Mouse (Mus musculus) CD4-positive naive resting alpha-beta T cell, adult 57 days (primary cell): Measurements from ENCODE around the gene Gjc2. TPM values are rescaled to one million over a fixed set of nuclear protein-coding genes. Genes with fewer than 3 reads are reported as not detected.

ENCODE experiments used
- total RNA-seq: library from RNA; stranded (reverse); gene quantifications from one replicate; pipeline ENCODE4 v1.2.4, GENCODE M21; 2023

Gene Gjc2
- 0.44 TPM for total RNA-seq

DNA sequence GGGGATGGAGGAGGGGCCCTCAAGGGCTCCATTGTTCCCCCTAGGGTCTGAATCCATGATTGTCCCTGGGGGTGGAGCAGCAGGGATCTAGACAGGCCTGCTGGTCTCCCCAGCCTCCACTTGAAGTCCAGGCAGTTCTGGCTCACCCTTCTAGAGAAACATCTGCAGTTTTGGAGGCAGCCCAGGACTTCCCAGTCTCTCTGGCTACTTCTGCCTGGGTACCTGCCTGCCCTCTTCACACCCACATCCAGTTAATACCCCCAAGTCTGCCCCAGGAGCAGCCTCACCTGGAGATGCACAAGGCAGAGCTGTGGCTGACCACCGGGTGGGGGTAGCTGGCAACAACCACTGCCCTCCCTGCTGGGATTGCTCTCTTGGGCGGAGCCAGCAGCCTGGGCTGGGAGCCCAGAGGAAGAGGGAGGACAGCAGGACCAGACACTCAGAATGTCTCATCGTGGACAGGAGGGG lies at the start of gene Gjc2:
TSS of gene Gjc2 (minus strand) at position 350 of the 468 bp plus-strand sequence.

DNA sequence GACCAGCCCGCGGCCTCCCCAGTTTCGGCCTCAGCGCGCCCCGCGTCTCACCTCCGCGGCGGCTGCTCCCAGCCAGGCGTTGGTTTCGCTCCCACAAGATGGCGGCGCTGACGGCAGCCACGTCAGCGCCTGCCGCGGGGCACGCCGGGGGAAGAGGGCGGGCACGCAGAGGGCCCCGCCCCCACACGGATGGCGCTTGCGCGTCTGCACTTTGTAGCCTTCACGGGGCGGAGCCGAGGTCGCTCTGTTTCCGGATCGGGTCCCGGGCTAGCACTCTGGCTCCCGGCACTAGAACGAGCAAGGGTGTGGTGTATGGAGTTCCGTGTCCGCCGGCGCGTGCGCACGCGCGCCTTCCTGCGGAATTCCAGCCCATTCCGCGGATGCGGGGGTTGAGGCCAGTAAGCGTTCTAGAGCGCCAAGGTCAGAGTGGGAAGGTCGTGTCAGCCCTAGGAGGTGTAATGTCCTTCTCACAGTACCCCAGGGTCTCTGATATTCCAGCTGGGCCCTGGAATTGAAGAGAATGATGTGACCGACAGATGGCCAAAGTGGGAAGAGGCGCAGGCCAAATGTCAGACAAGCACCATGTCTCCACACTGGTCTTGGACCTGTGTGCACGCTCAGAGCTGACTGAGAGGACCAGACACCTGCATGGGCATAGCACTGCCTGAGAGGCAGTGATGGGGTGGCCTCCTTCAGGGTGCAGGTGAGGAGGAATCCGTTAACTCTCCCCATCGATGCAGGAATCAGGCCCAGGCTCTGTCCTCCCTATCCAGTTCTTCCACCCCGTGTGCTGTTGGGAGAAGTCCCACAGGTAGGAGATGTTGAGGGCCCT lies 45.3 kb upstream of the Gjc2 start, which contains the start of gene Arf1:
TSS of gene Arf1 (minus strand) at position 149 of the 832 bp plus-strand sequence.

DNA sequence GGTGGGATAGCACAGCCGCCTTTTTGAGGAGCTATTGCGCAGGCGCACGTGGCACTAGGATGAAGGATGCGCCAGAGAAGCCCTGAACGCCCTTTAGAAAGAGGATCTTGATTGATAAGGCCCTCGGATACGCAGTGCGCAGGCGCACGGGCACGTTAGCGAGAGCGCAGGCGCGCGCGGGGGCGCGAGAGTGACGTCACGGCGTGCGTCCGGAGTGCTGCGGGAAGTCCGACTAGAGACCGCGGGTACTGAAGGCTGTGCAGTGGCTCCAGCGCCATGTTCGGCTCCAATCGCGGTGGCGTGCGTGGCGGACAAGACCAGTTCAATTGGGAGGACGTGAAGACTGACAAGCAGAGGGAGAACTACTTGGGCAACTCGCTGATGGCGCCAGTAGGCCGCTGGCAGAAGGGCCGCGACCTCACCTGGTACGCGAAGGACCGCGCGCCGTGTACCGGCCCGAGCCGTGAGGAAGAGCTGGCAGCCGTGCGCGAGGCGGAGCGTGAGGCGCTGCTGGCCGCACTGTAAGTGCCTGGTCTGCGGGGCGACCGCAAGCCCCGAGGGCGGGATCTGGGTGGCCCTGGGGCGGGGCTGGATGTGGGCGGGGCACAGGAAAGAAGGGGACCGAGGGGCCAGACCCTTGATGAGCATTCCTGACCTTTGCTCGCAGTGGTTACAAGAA lies 25.3 kb upstream of the Gjc2 start, which contains the start of gene 2310033P09Rik:
TSS of gene 2310033P09Rik (plus strand) at position 169 of the 679 bp plus-strand sequence.

DNA sequence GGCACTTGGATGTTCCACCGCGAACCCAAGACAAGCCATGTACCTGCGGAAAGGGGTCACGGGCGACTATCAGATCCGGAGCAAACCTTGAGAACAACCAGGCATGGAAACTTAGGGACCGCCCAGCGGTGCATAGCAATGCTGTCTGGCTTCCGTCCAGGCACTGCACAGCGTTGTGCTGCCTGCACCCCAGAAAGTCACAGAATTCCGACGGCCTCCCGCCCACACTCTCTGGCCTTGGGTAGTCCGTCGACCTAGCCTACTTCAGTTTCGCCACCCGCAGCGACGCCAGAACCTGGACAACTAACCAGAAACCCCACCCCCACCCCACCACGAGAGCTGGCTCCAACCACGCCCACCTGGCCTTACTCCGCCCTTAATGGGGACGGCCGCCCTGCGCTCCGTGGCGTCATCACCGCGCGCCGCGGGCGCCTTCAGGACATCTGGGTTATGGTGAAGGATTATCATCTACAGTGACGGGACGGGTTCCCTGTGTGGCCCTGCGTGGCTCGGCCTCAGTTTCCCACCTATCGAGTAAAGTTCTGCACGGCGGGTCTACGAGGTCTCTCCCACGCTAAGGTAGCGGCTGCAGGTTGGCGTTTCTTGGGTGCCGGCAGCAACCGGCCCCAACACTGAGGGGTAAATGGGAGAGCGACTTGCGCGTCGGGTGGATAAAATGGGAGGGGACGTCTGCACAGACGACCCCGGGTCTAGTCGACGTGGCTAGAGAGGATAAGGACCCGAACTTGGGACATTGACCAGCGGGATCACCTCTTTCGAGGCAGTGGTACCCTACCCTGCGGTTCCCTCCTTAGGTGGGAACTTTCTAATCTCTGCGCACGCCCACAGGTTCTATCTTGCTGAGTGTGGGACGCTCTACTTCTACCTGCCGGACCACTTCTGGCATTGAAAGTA lies 19.3 kb upstream of the Gjc2 start, which contains the start of gene Mrpl55:
TSS of gene Mrpl55 (plus strand) at position 406 of the 915 bp plus-strand sequence.

DNA sequence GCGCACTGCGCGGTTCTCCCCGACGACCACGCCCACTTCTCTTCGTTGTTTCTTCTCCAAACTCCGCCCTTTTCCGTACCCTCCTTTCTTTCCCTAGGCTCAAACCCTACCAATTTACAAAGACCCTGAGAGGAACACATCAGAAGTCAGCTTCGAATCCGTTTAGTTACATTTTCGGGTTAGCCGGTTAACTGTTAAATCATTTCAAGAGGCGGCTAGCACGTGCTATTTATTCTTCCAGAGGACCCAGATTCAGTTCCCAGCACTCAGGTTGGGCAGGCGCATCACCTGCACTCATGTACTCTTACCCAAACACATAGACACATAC lies 9.0 kb upstream of the Gjc2 start, which contains the start of gene Guk1:
TSS of gene Guk1 (minus strand) at position 154 of the 328 bp plus-strand sequence.

DNA sequence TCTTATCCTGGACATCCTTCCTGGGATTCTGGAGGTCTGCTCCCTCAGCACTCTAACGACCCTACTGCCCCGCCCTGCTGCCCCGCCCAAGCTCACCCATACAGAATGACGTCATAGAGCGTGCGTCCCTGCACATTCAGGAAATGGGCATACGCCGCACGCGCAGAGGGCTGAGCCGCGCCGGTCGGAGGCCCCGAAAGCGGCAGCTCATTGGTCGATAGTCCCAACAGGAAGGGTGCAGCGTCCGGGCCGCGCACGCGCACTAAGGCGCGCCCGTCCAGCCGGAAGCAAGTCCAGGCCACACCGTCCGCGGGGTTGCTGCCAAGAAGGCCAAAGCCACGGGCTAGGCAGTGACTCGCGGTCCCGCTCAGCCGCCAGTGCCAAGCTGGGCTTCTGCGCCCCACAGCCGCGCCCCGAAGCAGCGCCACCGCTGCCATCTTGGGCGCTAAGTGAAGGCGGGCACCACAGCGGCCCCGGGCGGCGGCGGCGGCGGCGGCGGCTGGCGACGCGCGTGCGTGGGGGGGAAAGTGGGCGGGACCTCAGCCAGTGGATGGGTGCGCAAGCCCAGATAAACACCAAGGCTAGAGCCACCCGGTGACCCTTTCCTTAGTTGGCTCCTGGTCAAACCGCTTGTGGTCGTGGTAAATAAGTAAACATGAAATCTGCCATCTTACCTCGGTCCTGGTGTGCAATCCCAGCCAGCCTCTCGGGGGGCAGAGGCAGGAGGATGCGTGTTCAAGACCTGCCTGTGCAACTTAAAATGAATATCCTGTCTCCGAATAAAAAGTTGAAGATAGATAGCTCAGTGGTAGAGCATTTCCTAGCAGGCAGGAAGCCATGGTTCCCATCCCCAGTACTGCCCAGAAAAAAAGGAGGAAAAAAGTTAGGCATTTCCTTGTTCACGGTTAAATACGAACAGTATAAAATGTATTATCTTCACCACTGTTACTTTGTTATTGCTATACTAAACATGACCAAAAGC lies 19.5 kb downstream of the Gjc2 start, which contains the start of gene Iba57:
TSS of gene Iba57 (minus strand) at position 485 of the 982 bp plus-strand sequence.

DNA sequence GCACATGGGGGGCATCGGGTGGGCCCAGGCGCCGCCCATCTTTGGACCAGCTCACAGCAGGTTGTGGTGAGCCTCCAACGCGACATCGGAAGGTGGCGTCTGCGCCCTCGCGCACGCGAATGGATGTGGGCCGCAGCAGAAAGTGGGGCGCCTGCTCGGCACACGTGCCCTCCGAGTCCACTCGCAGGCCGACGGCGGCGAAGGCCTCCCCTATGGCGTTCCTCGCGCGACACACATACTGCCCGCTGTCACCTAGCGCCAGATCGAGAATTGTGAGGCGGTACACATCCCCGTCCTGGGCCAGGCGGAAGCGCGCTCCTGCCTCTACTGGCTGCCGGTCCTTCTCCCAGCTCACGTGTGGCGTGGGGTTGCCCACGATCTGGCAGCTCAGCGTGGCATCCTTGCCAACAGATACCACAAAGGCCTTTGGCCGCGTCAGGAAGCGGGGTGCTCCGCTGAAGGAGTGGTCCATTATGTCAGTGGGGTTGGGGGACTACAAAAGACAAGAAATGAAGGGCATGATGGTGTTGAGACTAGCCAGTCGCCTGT lies 47.0 kb downstream of the Gjc2 start, which contains the start of gene Obscn:
TSS of gene Obscn (minus strand) at position 499 of the 549 bp plus-strand sequence.

Other genes with a start within 250 kb of the Gjc2 start
- 114 TPM for gene Rnf187, start 244.3 kb downstream of the Gjc2 start, total RNA-seq
- gene Hist3h2ba, start 234.3 kb downstream of the Gjc2 start, total RNA-seq = 18.7 TPM
- 45.9 TPM for gene Hist3h2a, start 228.5 kb downstream of the Gjc2 start, total RNA-seq
- gene Trim17, start 228.5 kb downstream of the Gjc2 start, total RNA-seq = 0.33 TPM
- 68.5 TPM for gene Trim11, start 205.1 kb downstream of the Gjc2 start, total RNA-seq
- 0.24 TPM for gene Obscn, start 46.8 kb downstream of the Gjc2 start, total RNA-seq
- gene Iba57, start 19.5 kb downstream of the Gjc2 start, total RNA-seq = 40.9 TPM
- 36.6 TPM for gene Guk1, start 9.0 kb upstream of the Gjc2 start, total RNA-seq
- 14.4 TPM for gene Mrpl55, start 19.3 kb upstream of the Gjc2 start, total RNA-seq
- gene 2310033P09Rik, start 25.1 kb upstream of the Gjc2 start, total RNA-seq = 35.3 TPM
- gene Arf1, start 45.1 kb upstream of the Gjc2 start, total RNA-seq = 232 TPM
- gene Wnt3a, start 107.5 kb upstream of the Gjc2 start, total RNA-seq = not detected
- gene Wnt9a, start 123.7 kb upstream of the Gjc2 start, total RNA-seq = not detected
- gene Prss38, start 192.4 kb upstream of the Gjc2 start, total RNA-seq = not detected